Mouse (Mus musculus): ENCODE measurements around the gene Clasp1. TPM values are rescaled to one million over a fixed set of nuclear protein-coding genes. Genes with fewer than 3 reads are reported as not detected.
A peak's percentile ranks its signal among the peaks of the same experiment; 100 is the strongest.

Clasp1 gene
- total RNA-seq (2021) = 100 to 1,000 TPM; 340 to 344 TPM

DNA sequence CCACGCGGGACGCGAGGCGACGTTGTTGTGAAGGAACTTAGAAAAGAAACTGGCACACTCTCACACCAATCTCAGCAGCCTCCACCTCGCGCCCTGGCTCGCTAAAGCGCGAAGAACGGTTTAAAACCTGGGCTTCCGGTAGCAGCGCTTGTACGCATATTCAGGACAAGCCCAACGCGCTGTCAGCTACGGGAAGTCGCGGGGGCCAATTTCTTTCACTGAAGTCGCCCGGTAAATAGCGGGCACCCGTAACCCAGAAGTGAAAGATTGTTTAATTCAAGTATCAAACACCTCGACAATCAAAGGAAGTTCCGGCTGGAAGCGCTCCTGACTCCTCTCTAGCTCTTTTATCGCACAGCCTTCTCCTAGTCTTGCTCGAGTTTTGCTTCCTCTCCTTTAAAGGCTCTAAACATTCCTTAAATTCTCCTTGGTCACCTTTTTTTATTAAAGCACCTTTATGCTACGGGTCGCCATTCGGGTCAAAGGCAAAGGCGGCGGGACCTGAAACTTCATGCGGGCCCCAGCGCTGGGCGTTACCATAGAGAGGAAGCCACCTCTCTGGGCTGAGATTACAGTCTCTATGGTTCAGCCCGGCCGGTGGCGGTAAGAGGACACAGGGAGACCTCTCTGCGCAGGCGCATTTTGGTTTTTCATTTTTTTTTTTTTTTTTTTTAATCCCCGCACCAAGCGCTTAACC is at the start of gene Clasp1:
TSS of gene Clasp1 (plus strand) at position 302 of the 697 bp plus-strand sequence.
- DNase-seq = peak; percentile 94

DNA sequence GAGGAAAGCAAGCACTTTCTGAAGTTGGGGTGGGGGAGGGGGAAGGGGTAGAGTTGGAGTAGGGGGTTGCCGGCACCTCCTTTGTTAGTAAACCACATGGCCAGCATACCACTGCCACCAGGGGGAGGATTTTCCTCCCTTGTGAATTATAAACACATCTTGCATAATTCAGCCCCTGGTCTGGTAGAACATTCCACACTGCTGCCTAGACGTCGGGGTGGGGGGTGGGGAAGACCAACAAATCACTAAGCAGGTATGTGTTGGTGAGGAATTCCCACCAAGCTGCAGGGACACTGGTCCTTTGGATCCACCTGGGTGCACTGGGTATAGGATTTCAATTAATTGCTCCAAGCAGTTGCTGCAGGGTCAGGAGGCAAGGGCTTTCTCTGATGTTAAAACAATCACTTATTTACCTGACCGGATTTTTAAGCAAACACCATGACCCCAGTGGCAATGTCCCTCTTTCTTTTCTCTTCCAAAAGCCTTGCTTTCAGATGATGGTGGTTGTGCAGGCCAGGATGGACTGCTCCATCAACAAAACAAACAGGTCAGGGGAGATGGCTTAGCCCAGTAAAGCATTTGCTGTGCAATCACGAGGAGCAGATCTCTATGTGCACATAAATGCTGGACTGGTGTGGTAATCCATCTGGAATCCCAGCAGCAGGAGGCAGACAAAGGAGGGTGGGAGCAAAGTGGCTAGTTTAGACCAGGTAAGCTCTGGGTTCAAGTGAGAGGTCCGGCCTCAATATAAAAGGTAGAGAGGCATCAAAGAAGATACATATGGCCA is 45.0 kb upstream of the Clasp1 start:
- no peak for DNase-seq

DNA sequence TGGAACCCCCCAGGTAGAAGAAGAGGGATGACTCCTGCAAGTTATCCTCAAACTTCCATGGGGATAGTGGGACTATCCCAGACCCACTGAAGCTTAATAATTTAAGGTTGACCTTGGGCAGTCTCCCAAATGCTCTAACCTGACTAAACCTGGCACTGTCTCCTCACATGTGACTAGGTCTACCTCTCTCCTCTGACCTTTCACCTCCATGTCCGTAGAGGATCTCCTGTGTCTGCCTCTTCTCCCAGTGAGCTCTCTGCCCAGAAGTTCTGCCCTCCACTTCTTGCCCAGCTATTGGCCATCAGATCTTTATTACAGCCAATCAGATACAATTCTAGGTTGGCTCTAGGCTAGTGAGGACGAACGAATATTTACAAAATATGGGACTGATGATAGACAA is 38.9 kb upstream of the Clasp1 start:
- no peak for DNase-seq

DNA sequence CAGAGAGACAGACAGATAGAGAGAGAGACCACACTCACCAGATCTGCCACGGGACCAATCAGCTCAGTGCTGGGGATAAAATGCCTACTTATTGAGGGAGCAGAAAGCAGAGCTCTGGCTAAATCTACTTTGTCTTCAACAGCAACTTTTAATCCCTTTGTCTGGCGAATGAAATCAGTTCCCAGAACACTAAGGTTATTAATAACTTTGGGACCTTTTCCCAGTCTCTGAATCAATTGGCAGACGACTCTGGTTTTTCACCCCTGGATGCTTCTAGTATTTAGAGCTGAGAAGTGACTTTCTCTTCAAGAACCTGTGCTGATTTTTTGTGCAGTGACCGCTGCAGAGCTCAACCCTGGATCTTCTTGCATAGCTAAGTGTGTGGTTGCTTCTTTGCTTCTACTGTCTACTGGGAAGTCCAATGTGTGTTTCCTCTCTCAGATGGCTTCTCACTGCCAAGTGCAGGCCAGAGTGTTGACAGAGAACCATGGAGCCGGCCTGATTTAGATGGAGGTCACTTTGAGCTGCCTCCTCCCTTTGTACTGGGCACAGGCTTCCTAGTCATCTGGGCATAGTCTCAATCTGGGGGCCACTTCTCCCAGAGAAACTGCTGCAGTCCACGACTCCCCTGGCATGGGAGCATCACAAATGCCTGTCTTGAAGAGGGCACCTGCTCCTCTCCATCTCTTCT is 29.6 kb upstream of the Clasp1 start:
- peak; percentile 58 for DNase-seq

DNA sequence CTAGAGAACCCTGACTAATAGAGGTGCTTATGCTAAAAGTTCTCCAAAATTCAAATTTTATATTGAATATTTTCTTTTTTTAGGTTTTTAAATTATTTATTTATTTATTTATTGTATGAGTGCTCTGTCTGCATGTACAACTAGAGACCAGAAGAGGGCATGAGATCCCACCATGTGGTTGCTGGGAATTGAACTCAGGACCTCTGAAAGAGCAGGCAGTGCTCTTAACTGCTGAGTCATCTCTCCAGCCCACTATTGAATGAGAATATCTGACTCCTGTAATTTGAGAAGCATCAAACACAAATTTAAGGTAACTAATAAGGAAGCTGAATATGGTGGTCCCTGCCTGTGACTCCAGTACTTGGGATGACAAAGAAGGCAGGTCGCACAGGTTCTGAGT is 20.9 kb upstream of the Clasp1 start:
- no peak for DNase-seq

DNA sequence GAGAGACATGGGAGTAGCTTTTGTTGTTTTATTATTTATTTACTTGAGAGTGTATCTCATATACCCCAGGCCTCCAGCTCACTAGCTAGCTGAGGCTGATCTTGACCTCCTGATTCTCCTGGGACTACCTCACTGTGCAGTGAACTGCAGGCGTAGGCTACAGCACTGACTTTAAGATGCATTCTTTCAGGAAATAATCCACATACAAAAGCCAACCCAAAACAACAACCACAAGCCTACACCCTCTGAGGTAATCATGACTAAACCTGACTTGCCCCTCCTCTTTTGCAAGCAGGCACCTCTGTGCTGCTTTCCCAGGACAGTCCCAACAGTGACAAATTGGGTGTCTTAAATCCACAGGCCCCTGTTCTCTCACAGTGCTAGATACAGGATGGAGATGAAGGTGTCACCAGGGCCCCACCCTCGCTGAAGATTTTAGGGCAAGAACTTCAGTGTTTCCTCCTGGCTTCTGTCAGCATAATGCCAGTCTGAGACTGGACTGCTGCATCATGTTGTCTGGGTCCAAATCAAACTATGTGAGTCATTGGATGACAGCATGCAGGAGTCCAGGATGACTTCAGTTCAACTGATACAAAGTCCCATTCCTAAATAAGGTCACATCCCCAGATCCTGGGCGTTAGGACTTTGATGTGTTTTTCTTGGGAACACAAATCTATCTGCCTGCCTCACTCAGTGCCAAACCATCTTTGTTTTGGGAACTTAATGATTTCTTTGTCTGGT is 20.0 kb upstream of the Clasp1 start:
- DNase-seq = no peak

DNA sequence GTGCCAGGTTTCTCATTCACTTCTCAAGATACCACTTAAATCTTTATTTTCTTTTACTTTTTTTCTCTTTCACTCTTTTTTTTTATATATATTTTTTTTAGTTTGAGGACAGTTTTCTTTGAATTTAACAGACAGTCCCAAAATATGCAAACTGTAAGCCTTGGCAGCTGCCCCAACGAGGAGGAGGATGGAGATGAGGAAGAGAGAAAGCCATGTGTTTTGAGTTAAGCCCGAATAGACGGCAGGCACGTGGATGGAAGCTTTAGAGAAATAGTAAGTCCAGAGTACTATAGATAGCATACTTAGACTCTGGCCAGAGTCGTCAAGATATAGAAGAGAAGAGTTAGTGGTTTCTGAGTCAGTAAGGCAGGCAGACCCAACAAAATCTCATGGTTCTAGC is 11.1 kb upstream of the Clasp1 start:
- no peak for DNase-seq

DNA sequence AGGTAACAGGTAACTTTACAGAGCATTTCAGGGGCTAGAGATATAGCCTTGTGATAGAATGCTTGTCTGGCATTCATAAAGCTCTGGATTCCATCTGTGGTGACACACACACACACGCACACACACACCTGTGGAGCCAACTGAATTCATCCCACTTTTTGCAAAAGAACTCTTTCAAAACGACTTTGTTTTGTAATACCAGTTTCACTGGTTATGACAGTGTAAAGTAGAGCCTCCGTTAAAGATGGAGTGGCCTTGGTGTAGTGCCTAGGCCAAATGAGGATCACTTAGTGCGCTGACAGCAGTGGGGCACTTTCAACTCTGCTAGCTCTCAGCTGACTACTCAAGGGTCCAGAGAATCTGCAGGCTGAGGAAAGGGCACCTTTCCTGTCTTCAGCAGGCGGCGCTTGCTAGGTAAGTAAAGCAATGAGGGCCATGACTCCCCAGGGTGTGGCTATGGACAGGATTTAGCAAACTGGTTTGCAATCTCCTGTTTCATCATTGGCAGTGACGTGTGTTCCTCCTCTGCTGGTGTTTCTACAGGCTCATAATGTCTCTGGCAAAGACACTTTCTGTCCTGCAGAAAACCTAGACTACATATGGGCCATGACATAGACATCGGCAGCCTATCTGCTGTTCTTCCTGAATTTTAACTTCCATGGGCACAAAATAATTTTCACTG is 8.6 kb upstream of the Clasp1 start:
- no peak for DNase-seq

DNA sequence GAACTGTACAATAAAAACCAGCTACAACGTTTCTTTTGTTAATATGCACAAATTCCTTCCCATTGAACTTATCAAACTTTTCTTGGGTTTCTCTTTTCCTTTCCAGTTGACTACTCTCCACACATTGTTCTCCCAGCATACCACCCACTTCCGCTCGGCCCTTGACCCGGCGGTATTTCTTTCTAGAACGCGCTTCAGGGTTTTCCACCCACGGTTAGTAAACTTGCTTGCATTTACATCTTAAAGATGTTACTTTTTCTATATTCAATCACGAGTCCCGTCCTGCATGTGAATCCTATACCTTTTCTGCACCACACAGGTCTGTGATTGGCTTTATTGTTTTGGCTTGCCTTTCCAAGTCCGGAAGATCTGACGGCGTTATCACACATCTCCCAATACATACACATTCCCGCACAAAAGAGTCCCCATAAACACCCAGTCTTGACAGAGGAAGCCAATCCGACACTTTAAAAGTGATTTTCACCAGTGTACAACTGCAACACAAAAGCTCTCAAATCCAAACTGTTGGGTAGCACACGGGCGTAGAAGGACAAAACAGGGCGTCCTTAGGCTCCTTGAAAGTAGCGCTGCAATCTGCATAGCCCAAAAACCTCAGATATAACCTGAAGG is 616 bp upstream of the Clasp1 start:
- DNase-seq = peak; percentile 79

DNA sequence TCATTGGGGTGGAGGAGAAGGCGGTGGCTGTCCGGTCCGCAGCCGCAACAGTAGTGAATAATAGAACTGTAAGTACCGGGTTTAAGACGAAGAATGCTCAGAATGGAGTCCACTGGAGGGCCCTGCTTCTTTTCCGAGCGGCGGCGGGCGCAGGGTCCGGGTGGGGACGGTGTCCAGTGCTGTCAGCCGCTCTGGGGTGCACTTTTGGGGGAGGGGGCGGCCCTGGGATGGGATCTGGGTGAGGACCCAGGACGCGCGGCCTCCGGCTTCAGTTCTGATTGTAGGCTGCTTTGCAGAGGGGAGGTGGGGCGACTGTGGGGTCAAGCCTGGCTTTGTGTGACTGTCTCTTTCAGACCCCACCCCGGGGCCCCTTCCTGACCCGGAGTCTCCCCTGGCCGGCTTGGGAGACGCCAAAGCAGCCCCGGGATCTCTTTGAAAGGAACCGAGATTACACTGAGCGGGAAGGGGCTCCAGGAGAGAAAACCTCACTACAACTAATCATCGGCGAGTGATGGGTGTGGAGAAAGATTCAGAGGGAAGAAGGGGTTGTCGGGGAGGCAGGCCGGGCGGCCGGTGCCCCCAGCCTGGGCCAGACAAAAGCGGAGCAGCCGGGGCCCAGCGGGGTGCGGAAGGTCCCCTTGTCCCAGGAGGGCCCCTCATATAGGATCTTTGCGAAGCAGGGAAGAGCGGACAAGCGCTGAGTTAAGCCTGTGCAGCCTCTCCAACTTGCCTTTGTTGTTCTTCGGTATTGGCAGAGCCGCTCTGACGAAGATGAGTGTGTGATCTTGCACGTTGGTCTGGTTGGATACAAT is 802 bp downstream of the Clasp1 start:
- peak; percentile 40 for DNase-seq

DNA sequence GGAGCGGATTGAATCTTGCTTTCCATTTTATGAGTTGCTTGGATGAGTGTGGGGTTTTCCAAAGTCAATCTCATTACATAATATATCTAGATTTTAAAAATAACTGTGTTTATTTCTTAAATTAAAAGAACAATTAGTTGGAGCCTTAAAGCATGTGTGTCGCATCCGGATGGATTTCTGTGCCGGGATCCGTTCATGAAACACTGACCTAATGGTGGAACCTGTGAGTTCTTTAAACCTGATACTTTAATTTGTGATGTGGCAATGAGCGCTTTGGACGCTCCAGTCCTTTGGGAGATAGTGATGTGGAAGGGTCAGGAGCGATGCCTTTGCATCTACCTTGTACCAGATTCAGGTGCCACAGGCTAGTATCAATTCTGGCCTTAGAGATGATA is 1.4 kb downstream of the Clasp1 start:
- DNase-seq = no peak

DNA sequence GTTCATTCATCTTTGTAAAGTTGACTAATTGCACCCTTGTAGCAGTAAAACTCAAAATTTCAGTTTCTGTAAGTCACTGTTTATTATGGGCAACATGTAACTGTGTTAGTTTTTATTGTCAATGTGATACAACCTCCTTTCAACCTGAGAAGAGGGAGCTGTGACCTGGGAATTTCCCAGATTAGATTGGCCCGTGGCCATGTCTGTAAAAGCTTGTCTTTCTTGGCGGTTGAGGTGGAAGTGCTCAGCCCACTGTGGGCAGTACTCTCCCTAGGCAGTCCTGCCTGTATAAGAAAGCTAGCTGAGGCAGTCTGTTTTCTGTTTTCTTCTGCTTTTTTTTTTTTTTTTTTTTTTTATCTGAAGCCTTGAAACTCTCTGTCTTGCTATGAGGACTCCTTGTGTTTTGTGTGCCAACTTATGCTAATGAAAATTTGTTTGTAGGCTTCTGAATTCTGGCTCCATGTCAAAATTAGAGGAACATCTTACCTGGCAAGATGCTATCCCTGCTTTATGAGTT is 2.1 kb downstream of the Clasp1 start:
- no peak for DNase-seq

DNA sequence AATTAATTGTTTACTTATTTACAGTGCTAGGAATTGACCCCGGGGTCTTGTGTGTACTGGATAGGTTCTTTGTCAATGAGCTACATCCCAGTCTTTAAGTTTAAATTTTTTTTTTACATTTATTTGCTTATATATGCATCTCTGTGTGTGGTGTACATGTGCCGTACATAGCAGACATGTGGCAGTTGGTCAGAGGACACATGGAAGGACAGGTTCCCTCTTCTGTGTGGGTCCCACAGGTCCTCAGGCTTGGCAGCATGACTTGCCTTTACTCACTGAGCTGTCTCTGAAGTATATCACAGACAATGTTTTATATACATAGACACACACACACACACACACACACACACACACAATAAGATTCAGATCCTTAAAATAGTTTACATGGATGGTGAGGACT is 3.4 kb downstream of the Clasp1 start:
- DNase-seq = no peak

DNA sequence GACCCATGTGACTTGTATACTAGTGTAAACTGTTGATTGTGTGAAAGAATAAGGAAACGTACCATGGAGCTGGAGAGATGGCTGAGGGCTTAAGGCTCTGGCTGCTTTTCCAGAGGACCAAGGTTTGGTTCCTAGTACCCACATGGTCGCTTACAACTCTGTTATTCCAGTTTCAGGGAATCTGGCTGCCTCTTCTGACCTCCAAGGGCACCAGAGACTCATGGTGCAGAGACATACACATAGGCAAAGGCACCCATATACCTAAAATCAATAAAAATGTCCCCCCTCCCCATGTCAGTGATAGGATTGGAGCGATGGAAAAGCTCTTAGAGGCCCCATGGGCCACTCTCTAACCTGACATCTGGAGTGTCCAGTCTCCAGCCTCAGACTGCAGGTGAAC is 5.1 kb downstream of the Clasp1 start:
- no peak for DNase-seq

DNA sequence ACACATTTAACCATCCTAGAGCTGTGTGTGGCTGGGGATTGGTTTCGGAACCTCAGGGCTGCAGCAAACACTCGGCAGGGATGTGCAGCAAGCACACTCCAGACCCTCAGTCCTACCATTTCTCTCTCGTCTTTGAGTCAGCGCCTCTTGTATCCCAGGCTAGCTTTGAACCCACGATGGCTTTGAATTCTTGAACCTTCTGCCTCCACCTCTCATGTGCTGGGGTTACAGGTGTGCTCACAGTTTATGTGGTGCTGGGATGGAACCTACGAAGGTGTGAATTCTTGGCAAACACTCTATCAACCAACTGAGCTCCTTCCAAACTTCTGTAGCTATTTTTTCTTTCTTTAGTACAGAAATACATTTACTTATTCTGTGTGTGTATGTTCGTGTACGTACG is 9.0 kb downstream of the Clasp1 start:
- no peak for DNase-seq

DNA sequence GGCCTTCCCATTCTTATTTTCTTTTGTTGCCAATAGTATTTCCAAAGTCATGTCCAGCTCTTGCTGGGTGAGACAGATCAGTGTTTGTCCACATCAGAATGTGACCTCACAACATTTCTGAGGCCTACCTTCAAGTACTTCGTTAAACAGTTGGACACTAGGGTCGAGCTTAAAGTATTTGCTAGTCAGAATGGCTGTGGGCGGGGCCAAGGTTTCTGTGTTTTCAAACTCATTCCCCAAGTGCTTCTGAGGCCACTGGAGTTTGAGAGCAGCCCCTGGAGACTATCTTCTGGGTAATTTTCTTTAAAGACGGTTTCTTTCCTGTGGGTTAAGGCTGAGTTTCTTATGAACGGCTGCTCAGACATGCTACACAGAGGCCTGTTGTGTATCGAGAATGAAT is 9.7 kb downstream of the Clasp1 start:
- DNase-seq = no peak

DNA sequence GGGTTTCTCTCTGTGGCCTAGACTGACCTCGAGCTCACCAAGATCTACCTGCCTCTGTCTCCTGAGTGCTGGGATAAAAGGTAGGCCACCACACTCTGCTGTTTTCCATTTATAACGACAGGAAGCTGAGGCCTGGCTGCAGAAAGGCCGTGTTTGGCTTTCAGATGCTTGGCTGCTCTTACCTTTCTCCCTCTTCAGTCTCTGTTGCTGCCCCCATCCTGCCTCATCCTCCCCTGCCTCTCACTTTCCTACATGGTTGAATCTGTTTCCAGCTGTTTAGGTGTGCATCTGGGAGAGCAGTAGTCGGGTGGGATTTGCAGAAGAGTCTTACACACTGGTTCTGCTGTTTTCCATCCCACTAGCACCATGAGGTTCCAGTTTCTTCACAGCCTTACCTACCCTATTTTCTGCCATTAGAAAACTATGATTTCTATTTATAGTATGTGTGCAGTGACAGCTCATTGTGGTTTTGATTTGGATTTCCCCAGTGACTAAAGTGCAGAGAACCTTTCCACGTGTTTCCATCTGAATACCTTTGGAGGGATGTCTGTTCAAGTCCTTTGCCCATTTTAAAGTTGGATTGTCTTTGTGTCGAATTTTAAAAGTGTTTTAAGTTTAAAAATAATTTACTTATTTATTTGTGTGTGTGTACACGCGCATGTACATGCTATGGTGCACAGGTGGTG is 10.9 kb downstream of the Clasp1 start:
- DNase-seq = no peak

DNA sequence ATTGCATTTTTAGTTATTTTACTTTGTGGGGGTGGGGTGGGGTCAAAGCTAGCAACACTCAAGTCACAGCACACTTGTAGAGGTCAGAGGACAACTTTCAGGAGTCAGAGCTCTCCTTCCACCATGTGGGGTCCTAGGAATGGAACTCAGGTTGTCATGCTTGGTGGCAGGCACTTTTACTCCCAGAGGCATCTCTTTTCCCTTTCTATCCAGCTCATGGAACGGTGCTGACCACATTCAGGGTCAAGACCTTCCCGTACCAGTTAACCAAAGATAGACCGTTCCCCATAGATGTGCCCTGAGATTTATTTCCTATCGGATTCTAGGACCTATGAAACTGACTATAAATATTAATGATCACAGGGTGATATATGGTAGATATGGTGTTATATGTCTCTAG is 13.1 kb downstream of the Clasp1 start:
- no peak for DNase-seq

DNA sequence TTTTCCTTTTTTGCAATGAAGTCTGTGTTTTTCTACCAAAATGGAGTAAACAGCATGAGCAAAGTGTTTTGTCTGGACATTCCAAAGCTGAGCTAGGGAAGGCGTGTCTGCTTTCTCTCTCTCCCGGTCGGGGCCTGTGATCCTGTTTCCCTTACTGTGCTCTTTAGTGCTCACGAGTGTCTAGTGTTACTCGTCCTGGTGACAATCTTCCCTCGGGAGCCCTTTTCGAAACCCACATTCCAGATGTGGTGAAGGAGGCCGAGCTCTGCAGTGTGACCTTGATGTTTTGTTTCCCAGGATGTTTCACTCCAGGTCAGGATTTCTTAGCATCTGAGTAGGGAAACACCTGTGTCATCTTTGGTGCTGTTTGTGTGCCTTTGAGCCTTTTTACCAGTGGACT is 13.7 kb downstream of the Clasp1 start:
- DNase-seq = no peak

DNA sequence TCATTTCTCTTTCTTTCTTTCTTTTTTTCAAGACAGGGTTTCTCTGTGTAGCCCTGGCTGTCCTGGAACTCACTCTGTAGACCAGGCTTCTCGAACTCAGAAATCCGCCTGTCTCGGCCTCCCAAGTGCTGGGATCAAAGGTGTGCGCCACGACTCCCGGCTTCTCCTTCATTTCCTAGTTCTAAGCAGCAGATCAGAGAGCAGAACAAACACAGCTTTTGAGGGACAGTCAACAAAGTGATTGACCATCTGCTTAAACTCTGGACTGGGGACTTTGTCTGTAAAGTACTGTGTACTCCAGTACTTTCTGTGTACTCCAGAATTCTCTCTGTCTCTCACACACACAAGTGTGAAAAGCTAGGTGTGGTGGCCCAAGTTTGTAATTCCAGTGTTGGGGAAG is 14.1 kb downstream of the Clasp1 start:
- no peak for DNase-seq
